Mouse (Mus musculus) embryonic facial prominence, embryonic 13.5 days (tissue): Measurements from ENCODE around the gene Pcx. TPM values are rescaled to one million over a fixed set of nuclear protein-coding genes. Genes with fewer than 3 reads are reported as not detected.
"Not testable (repeated sequence)": the region's sequence is repeated elsewhere in the genome, so short reads cannot be mapped to it uniquely, and the experiment has no call there.

ENCODE experiments used
- ATAC-seq: fragments of 200-750 bp; cut with Nextera tagmentation; 2 replicates; pipeline ENCODE4 v1.8.0; 2017; ENCODE audit warnings: low read depth; ENCODE audit not compliant: insufficient number of reproducible peaks, insufficient read depth, low FRiP score, low TSS enrichment
- H3K27ac ChIP-seq: fragments of 300-500 bp; sonication (generic); 2 replicates; pipeline ENCODE4 v1.5.1; 2015; ENCODE audit warnings: moderate library complexity, mild to moderate bottlenecking, inconsistent platforms
- H3K27me3 ChIP-seq: fragments of 300-500 bp; sonication (generic); 2 replicates; pipeline ENCODE4 v1.6.1; 2015; ENCODE audit warnings: mild to moderate bottlenecking, inconsistent platforms
- H3K36me3 ChIP-seq: fragments of 300-500 bp; sonication (generic); 2 replicates; pipeline ENCODE4 v1.6.1; 2015; ENCODE audit warnings: mild to moderate bottlenecking, inconsistent platforms
- H3K4me1 ChIP-seq: fragments of 300-500 bp; sonication (generic); 2 replicates; pipeline ENCODE4 v1.6.1; 2015; ENCODE audit warnings: inconsistent platforms
- H3K4me2 ChIP-seq: fragments of 300-500 bp; sonication (generic); 2 replicates; pipeline ENCODE4 v1.6.1; 2015; ENCODE audit warnings: moderate library complexity, mild to moderate bottlenecking, inconsistent platforms
- H3K4me3 ChIP-seq: fragments of 300-500 bp; sonication (generic); 2 replicates; pipeline ENCODE4 v1.5.1; 2015; ENCODE audit warnings: mild to moderate bottlenecking, inconsistent platforms
- H3K9ac ChIP-seq: fragments of 300-500 bp; sonication (generic); 2 replicates; pipeline ENCODE4 v1.6.1; 2015; ENCODE audit warnings: mild to moderate bottlenecking, inconsistent platforms
- H3K9me3 ChIP-seq: fragments of 300-500 bp; sonication (generic); 2 replicates; pipeline ENCODE4 v1.6.1; 2016; ENCODE audit warnings: inconsistent platforms
- whole genome bisulfite sequencing: fragments of 180-500 bp; shearing (Covaris S2); methylation state at CpG from one replicate; pipeline ENCODE4 v1.1.7; 2015; ENCODE audit warnings: mixed read lengths; 5-methylcytosine and 5-hydroxymethylcytosine counted together
- polyA plus RNA-seq: library from polyadenylated mRNA; unstranded; fragments of >200 nt; fragmentation: Nextera tagmentation; extraction: Ambion mirVana; gene quantifications from 2 replicates; pipeline ENCODE4 v1.2.1, GENCODE M21; 2015

Pcx gene
- polyA plus RNA-seq, 1 experiment from 2014 or later = 24.8 TPM

- Histone ChIP-seq H3K36me3 (no peaks in the 10 kb centered on the region), H3K4me2 (no peak overlapping the region), H3K4me1 (no peaks in the 10 kb centered on the region), H3K4me3 (no peak overlapping the region), H3K9me3 (no peaks in the 10 kb centered on the region), H3K27ac (no peak overlapping the region), H3K9ac (no peak overlapping the region), H3K27me3 (no peaks in the 10 kb centered on the region)
- ATAC-seq = no peak
- 81% methylated on average over 1 of the region's 1 CpGs for WGBS
These were observed 61.4 kb downstream of the Pcx start for GRCm38 (mm10) chr19:4571658-4572057.

DNA sequence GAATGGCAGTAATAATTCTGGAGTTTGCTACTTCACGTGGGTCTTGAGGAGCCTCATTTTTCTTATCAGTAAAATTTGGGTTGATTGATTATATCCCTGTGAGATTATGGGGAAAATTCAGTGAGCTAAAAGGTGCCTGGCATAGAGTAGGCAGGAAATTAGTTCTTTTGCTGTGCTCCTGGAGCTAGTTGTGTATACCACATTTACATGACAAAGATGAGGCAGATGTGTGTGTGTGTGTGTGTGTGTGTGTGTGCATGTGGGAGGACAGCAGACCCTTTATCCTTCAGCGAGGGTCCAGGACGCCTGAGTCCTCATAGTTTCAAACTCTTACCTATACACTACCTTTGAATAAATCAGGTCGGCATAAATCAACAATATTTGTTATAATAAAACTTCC lies 61.8 kb downstream of the Pcx start:
- no peak for ATAC-seq
- H3K4me1 ChIP-seq = no peaks in the 10 kb centered on the region
- H3K27ac ChIP-seq = no peak overlapping the region
- H3K9ac ChIP-seq = no peak overlapping the region
- WGBS = 84% methylated on average over 4 of the region's 4 CpGs
- no peaks in the 10 kb centered on the region for H3K27me3 ChIP-seq
- no peaks in the 10 kb centered on the region for H3K9me3 ChIP-seq
- H3K4me3 ChIP-seq = no peak overlapping the region
- no peak overlapping the region for H3K4me2 ChIP-seq
- H3K36me3 ChIP-seq = no peaks in the 10 kb centered on the region

DNA sequence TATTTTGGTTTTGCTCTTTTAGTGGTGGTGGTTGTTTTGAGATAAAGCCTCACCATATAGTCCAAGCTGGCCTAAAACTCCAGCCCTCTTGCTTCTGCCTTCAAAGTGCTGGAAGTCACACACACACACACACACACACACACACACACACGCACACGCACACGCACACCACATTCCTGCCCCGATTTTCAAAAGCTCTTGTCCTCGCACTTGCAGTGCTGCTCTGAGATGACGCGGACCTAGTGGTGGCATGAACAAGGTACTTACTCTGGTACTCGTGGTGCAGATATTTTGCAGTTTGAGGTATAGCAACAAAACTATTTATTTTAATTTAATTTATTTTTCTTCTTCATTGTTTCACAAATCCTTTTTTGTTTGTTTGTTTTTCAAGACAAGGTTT lies 62.2 kb downstream of the Pcx start:
- 78% methylated on average over 8 of the region's 8 CpGs for WGBS
- no peak for ATAC-seq
- no peaks in the 10 kb centered on the region for H3K36me3 ChIP-seq

DNA sequence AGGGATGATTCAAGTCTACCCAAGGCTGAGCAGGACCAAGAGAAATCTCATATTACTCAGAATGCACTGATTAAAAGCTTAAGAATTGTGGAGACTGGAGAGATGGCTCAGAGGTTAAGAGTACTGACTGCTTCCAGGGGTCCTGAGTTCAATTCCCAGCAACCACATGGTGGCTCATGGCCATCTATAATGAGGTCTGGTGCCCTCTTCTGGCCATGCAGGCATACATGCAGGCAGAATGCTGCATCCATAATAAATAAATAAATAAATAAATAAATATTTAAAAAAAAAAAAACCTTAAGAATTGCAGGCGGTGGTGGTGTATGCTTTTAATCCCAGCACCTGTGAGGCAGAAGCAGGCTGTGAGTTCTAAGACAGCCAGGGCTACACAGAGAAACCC lies 63.0 kb downstream of the Pcx start:
- no peak overlapping the region for H3K9ac ChIP-seq
- no peaks in the 10 kb centered on the region for H3K9me3 ChIP-seq
- no peak overlapping the region for H3K4me3 ChIP-seq
- no peak overlapping the region for H3K4me2 ChIP-seq
- H3K27ac ChIP-seq = no peak overlapping the region
- ATAC-seq = no peak
- no peaks in the 10 kb centered on the region for H3K27me3 ChIP-seq
- no peaks in the 10 kb centered on the region for H3K36me3 ChIP-seq
- WGBS = 82% methylated on average over 1 of the region's 1 CpGs
- no peaks in the 10 kb centered on the region for H3K4me1 ChIP-seq

More for the DNA sequence above, 62.2 kb downstream of the Pcx start:
- Histone ChIP-seq H3K9ac (no peak overlapping the region), H3K27me3 (no peaks in the 10 kb centered on the region), H3K9me3 (no peaks in the 10 kb centered on the region), H3K4me1 (no peaks in the 10 kb centered on the region), H3K27ac (no peak overlapping the region), H3K4me2 (no peak overlapping the region), H3K4me3 (no peak overlapping the region)

DNA sequence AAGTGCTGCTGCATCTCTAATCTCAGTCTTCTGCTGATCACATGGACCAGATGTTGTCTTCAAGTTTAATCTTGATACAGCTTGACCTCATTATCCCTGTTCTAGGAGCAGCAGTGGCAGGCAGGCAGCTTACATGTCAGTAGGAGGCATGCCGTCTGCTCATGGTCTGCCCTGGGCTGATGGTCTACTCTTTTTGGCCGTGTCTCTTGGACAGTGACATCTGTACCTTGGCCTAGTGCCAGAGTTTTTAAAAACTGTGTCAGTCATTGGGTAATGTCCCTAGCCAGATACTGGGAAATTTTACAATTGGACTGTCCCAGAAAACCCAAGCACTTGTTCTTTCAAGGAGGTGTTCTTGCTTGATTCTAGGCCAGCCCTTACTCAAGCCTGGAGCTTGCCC lies 68.5 kb downstream of the Pcx start:
- WGBS = 53% methylated on average over 2 of the region's 2 CpGs
- H3K4me2 ChIP-seq = no peak overlapping the region

DNA sequence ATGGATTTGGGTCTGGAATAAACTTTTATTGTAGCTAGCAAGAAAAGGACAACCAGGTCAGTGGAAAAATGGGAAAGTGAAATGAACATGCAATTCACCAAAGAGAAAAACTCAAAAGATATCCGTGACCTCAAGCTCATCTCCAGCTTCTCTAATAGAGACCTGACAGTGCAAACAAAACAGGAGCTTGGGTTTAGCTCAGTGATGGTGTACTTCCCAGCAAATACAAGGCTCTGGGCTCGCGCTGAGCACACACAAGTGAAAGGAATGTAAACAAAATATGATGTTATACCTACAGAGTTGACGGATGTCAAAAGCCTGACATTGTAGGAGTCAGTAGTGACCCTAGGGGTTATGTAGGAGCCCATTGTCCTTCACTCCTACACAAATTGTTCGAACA lies 69.0 kb downstream of the Pcx start:
- Histone ChIP-seq H3K36me3 (no peaks in the 10 kb centered on the region), H3K4me3 (no peak overlapping the region), H3K9me3 (no peaks in the 10 kb centered on the region), H3K4me1 (no peaks in the 10 kb centered on the region), H3K9ac (no peak overlapping the region), H3K4me2 (no peak overlapping the region), H3K27ac (no peak overlapping the region), H3K27me3 (no peaks in the 10 kb centered on the region)
- 79% methylated on average over 5 of the region's 5 CpGs for WGBS
- no peak for ATAC-seq

More for the DNA sequence above, 68.5 kb downstream of the Pcx start:
- Histone ChIP-seq H3K4me3 (no peak overlapping the region), H3K9me3 (no peaks in the 10 kb centered on the region), H3K9ac (no peak overlapping the region), H3K4me1 (no peaks in the 10 kb centered on the region), H3K27me3 (no peaks in the 10 kb centered on the region), H3K36me3 (no peaks in the 10 kb centered on the region), H3K27ac (no peak overlapping the region)
- no peak for ATAC-seq

DNA sequence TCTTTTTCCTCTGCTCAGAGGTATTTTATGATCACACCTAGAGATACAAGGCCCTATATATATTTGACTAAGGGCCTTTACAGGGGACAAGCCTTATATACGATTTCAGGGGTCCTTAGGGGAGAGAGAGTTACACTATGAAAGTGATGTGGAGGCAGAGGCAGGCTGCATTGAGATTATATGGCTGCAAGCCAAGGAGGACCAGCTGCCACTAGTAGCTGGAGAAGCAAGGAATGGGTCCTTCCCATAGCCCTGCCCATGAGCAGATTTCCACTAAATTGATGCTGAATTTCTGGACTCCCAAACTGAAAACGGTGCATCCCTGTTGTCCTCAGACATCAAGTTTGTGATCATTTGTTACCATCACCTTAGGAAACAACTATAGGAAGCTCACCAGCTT lies 73.6 kb downstream of the Pcx start:
- no peak overlapping the region for H3K4me2 ChIP-seq
- no peaks in the 10 kb centered on the region for H3K27me3 ChIP-seq
- H3K4me1 ChIP-seq = no peaks in the 10 kb centered on the region
- H3K27ac ChIP-seq = no peak overlapping the region
- no peaks in the 10 kb centered on the region for H3K36me3 ChIP-seq
- no peak overlapping the region for H3K4me3 ChIP-seq
- no peak for ATAC-seq
- no peaks in the 10 kb centered on the region for H3K9me3 ChIP-seq
- WGBS = 79% methylated on average over 2 of the region's 2 CpGs
- H3K9ac ChIP-seq = no peak overlapping the region

DNA sequence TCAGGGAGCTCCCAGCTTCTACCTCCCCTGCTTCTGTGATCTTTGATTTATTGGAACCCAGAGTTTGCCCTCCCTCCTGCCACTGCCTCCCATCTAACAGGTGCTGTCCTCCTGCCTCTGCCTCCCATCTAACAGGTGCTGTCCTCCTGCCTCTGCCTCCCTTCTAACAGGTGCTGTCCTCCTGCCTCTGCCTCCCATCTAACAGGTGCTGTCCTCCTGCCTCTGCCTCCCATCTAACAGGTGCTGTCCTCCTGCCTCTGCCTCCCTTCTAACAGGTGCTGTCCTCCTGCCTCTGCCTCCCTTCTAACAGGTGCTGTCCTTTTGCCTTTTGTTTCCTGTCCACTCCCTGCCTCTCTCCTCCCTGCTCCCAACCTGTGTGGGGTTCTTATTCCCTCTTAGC lies 76.5 kb downstream of the Pcx start:
- H3K4me3 ChIP-seq, H3K9me3 ChIP-seq, H3K9ac ChIP-seq, H3K27ac ChIP-seq, H3K36me3 ChIP-seq, H3K4me1 ChIP-seq, ATAC-seq, H3K4me2 ChIP-seq, H3K27me3 ChIP-seq: not testable (repeated sequence)

DNA sequence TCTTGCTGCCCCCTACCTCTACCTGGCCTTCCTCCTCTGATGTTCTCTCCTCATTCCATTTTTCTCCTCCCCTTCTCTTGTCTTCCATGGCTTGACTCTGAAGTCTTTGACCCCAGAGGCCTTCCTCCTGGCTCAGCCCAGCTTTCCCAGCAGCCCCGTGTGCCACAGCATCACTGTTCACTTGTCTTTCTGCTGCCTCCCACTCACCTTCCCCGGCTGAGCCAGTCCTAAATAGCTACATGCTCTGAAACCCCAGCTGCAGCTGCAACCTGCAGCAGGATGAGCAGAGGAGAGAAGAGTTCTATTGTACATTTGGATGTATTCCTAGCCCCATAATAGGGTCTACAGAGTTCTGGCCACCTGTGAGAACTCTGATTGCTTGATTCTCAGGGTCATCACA lies 77.2 kb downstream of the Pcx start:
- Histone ChIP-seq H3K27me3 (no peaks in the 10 kb centered on the region), H3K4me2 (no peak overlapping the region), H3K27ac (no peak overlapping the region), H3K36me3 (no peaks in the 10 kb centered on the region), H3K9ac (no peak overlapping the region), H3K4me1 (peaks cover 3% of the 10 kb centered on the region; the same call in 1 of the 2 replicates), H3K4me3 (no peak overlapping the region), H3K9me3 (no peaks in the 10 kb centered on the region)
- ATAC-seq = no peak
- WGBS = 58% methylated on average over 2 of the region's 2 CpGs

DNA sequence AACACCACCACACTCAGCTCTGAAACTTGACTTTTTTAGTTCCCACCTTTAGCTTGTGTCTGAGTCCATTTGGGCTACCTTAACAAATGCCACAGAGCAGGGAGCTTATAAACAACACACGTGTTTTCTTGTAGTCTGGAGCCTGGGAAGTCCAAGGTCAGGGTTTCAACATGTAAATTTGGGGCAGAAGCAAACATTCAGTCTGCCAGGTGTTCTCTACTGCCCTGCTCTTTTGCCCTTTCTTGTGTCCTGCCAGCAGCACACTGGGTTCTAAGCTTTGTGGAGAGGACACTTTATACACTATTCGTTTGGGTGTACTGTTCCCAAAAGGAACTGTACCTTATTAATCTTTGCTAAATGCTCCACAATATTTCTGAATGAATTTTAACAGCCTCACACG lies 78.2 kb downstream of the Pcx start:
- H3K9ac ChIP-seq = no peak overlapping the region
- no peak overlapping the region for H3K4me2 ChIP-seq
- H3K27me3 ChIP-seq = no peaks in the 10 kb centered on the region
- no peak overlapping the region for H3K27ac ChIP-seq
- H3K36me3 ChIP-seq = no peaks in the 10 kb centered on the region
- 73% methylated on average over 3 of the region's 3 CpGs for WGBS
- no peak for ATAC-seq
- H3K4me3 ChIP-seq = no peak overlapping the region
- no peaks in the 10 kb centered on the region for H3K9me3 ChIP-seq
- peaks cover 6% of the 10 kb centered on the region for H3K4me1 ChIP-seq

DNA sequence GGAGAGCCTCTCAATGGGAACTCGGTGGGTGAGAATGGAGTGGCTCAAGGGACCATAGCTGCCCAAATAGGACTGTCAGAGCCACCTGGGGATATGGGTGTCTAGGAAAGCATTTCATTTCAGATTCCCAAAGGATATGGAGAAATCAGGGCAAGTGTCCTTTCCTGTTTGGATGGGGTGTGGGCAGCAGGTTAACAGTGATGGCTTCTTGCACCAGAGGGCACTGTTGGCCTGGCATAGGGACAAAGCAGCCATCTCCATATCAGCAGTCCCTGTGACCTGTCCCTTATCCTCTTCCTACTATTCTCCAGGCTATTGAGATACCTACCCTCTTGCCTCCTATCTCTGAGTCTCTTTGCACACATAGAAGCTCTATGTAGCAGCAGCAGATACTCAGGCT lies 78.8 kb downstream of the Pcx start:
- no peaks in the 10 kb centered on the region for H3K36me3 ChIP-seq
- H3K27me3 ChIP-seq = no peaks in the 10 kb centered on the region
- no peak overlapping the region for H3K9ac ChIP-seq
- no peak overlapping the region for H3K4me2 ChIP-seq
- no peak overlapping the region for H3K27ac ChIP-seq
- no peak overlapping the region for H3K4me3 ChIP-seq
- 78% methylated on average over 1 of the region's 1 CpGs for WGBS
- H3K4me1 ChIP-seq = peaks cover 8% of the 10 kb centered on the region
- no peak for ATAC-seq
- no peaks in the 10 kb centered on the region for H3K9me3 ChIP-seq

DNA sequence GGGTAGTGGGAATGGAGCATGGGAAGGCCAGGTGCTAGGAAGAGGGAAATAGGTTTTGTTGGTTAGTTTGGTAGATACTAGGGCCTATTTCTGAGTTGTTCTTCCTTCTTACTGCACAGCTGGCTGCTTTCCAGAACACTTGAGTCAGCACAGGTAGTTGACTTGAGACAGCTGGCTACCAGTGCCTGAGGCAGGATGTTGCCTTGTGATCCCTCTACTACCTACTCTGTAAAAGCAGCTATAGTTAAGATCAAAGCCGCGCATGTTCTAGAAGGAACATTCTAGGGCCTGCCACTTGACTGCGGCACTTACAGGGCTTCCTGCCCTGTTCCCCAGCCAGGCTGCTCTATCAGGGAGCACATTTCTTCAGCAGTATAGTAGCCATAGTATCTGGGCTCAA lies 79.8 kb downstream of the Pcx start:
- ATAC-seq = no peak
- H3K27ac ChIP-seq = no peak overlapping the region
- H3K4me2 ChIP-seq = no peak overlapping the region
- no peak overlapping the region for H3K4me3 ChIP-seq
- H3K9ac ChIP-seq = no peak overlapping the region
- H3K4me1 ChIP-seq = peaks cover 10% of the 10 kb centered on the region
- H3K27me3 ChIP-seq = no peaks in the 10 kb centered on the region
- H3K36me3 ChIP-seq = no peaks in the 10 kb centered on the region
- H3K9me3 ChIP-seq = no peaks in the 10 kb centered on the region
- 80% methylated on average over 3 of the region's 3 CpGs for WGBS
